12 mouse cellular contexts compared by ENCODE assay signal in genomic region chr3:68590436-68590835, GRCm38 (mm10).
A peak's percentile ranks its signal among the peaks of the same experiment; 100 is the strongest.
DNase-seq lines count a peak whose midpoint lies in the region; ATAC-seq and TF ChIP-seq lines count a peak whose summit lies in the region.
"Had no signal": no experiment of that assay in that cellular context is flagged by ENCODE, and none has a peak within 500 bp of the region (broad histone marks: within the 10 kb centered on the region; RNA-seq: fewer than 3 reads in every experiment).

No protein-coding gene starts in this region.

- no peak overlapping the region for H3K9ac ChIP-seq in lung, embryonic 14.5 days
- no peak overlapping the region for H3K9ac ChIP-seq in hindbrain, embryonic 13.5 days
- no peak overlapping the region for H3K9ac ChIP-seq in neural tube, embryonic 12.5 days
- H3K9ac ChIP-seq in forebrain, embryonic 12.5 days: no peak overlapping the region

- H3K36me3 ChIP-seq in lung, embryonic 14.5 days (ENCODE audit: insufficient read depth): no peaks in the 10 kb centered on the region
- H3K36me3 ChIP-seq in embryonic facial prominence, embryonic 10.5 days (replicated peaks): no peaks in the 10 kb centered on the region
- no peaks in the 10 kb centered on the region for H3K36me3 ChIP-seq in hindbrain, embryonic 13.5 days
- no peaks in the 10 kb centered on the region for H3K36me3 ChIP-seq in neural tube, embryonic 12.5 days
- H3K36me3 ChIP-seq in forebrain, embryonic 12.5 days (replicated peaks): no peaks in the 10 kb centered on the region

- no peak overlapping the region for H3K27ac ChIP-seq in lung, embryonic 14.5 days (ENCODE audit: low read depth)
- H3K27ac ChIP-seq in embryonic facial prominence, embryonic 10.5 days (replicated peaks): peak overlapping the region; percentile 57
- peak overlapping the region; percentile 63 for H3K27ac ChIP-seq in hindbrain, embryonic 13.5 days
- no peak overlapping the region for H3K27ac ChIP-seq in neural tube, embryonic 12.5 days
- H3K27ac ChIP-seq in forebrain, embryonic 12.5 days: no peak overlapping the region

- H3K4me2 ChIP-seq in lung, embryonic 14.5 days: no peak overlapping the region
- no peak overlapping the region for H3K4me2 ChIP-seq in hindbrain, embryonic 13.5 days
- peak overlapping the region; percentile 18; the same call in 1 of the 2 replicates for H3K4me2 ChIP-seq in neural tube, embryonic 12.5 days (replicated peaks)
- H3K4me2 ChIP-seq in forebrain, embryonic 12.5 days: no peak overlapping the region

- H3K27me3 ChIP-seq in lung, embryonic 14.5 days (ENCODE audit: insufficient read depth, low read length): no peaks in the 10 kb centered on the region
- no peaks in the 10 kb centered on the region for H3K27me3 ChIP-seq in embryonic facial prominence, embryonic 10.5 days (replicated peaks; ENCODE audit: low read depth, poor library complexity, severe bottlenecking)
- no peaks in the 10 kb centered on the region for H3K27me3 ChIP-seq in hindbrain, embryonic 13.5 days
- no peaks in the 10 kb centered on the region for H3K27me3 ChIP-seq in neural tube, embryonic 12.5 days (replicated peaks)
- no peaks in the 10 kb centered on the region for H3K27me3 ChIP-seq in forebrain, embryonic 12.5 days

- no peak for TF ChIP-seq POLR2A in lung, adult 2 months (IDR thresholded peaks at IDR 0.05; ENCODE audit: borderline replicate concordance, extremely low read depth, low read depth, low read length)

- no peak overlapping the region for H3K4me3 ChIP-seq in lung, embryonic 14.5 days (ENCODE audit: low read depth, low read length)
- no peak overlapping the region for H3K4me3 ChIP-seq in lung, adult 2 months (replicated peaks; ENCODE audit: extremely low read depth, low read depth, low read length)
- no peak overlapping the region for H3K4me3 ChIP-seq in embryonic facial prominence, embryonic 10.5 days
- no peak overlapping the region for H3K4me3 ChIP-seq in hindbrain, embryonic 13.5 days
- H3K4me3 ChIP-seq in neural tube, embryonic 12.5 days: no peak overlapping the region
- no peak overlapping the region for H3K4me3 ChIP-seq in forebrain, embryonic 12.5 days (replicated peaks)

- 50% methylated on average over 8 of the region's 8 CpGs for WGBS in lung, embryonic 14.5 days
- 74% methylated on average over 8 of the region's 8 CpGs for WGBS in lung, adult 2 months
- 52% methylated on average over 8 of the region's 8 CpGs for WGBS in embryonic facial prominence, embryonic 10.5 days
- WGBS in hindbrain, embryonic 13.5 days: 38% methylated on average over 8 of the region's 8 CpGs
- WGBS in neural tube, embryonic 12.5 days: 53% methylated on average over 8 of the region's 8 CpGs
- 69% methylated on average over 8 of the region's 8 CpGs for WGBS in forebrain, embryonic 12.5 days

- peak; percentile 69; the same call in 1 of the 2 replicates for ATAC-seq in lung, embryonic 14.5 days (ENCODE audit: insufficient read depth)
- peak; percentile 21; the same call in 1 of the 2 replicates for ATAC-seq in hindbrain, embryonic 13.5 days (ENCODE audit: low FRiP score)
- no peak for ATAC-seq in neural tube, embryonic 12.5 days (ENCODE audit: low FRiP score, low read depth)
- ATAC-seq in forebrain, embryonic 12.5 days (ENCODE audit: low FRiP score): no peak

- DNase-seq in lung, embryonic 14.5 days: peak; percentile 60
- DNase-seq in lung, adult 2 months: no peak
- peak; percentile 64 for DNase-seq in embryonic facial prominence, embryonic 10.5 days (ENCODE audit: low spot score)
- DNase-seq in layer of hippocampus, adult 8-10 months (ENCODE audit: low spot score in 2 of 2): no peak
- no peak for DNase-seq in left cerebral cortex, adult 11 months (ENCODE audit: low spot score)
- DNase-seq: gastrocnemius, postnatal 25 days; heart, postnatal 14 days; kidney, postnatal 36 days; thymus, postnatal 36 days had no signal

- peaks cover 14% of the 10 kb centered on the region; the same call in 1 of the 2 replicates for H3K4me1 ChIP-seq in lung, embryonic 14.5 days (ENCODE audit: insufficient read depth)
- peaks cover 9% of the 10 kb centered on the region for H3K4me1 ChIP-seq in lung, adult 2 months (ENCODE audit: control insufficient read depth, insufficient read depth, low read length)
- peaks cover 68% of the 10 kb centered on the region for H3K4me1 ChIP-seq in embryonic facial prominence, embryonic 10.5 days
- peaks cover 81% of the 10 kb centered on the region for H3K4me1 ChIP-seq in hindbrain, embryonic 13.5 days (replicated peaks)
- H3K4me1 ChIP-seq in neural tube, embryonic 12.5 days: peaks cover 38% of the 10 kb centered on the region
- H3K4me1 ChIP-seq in forebrain, embryonic 12.5 days: peaks cover 52% of the 10 kb centered on the region

- no peak for TF ChIP-seq CTCF in lung, embryonic 14.5 days (IDR thresholded peaks at IDR 0.05; ENCODE audit: low read depth)
- no peak for TF ChIP-seq CTCF in lung, adult 2 months (IDR thresholded peaks at IDR 0.05; ENCODE audit: insufficient read depth, low read length)

- H3K9me3 ChIP-seq in lung, embryonic 14.5 days (ENCODE audit: low read depth, low read length): no peaks in the 10 kb centered on the region
- H3K9me3 ChIP-seq in embryonic facial prominence, embryonic 10.5 days: no peaks in the 10 kb centered on the region
- H3K9me3 ChIP-seq in hindbrain, embryonic 13.5 days: no peaks in the 10 kb centered on the region
- H3K9me3 ChIP-seq in neural tube, embryonic 12.5 days: no peaks in the 10 kb centered on the region
- no peaks in the 10 kb centered on the region for H3K9me3 ChIP-seq in forebrain, embryonic 12.5 days

Comparison
In these comparisons a context has a peak if more than half of its experiments do, and no peak if none do; other contexts are left out.
1. DNase-seq: peak in lung, embryonic 14.5 days (single experiment) and embryonic facial prominence, embryonic 10.5 days (single experiment); none in lung, adult 2 months (single experiment), layer of hippocampus, adult 8-10 months (0 of 2) and left cerebral cortex, adult 11 months (single experiment).
2. ATAC-seq: peak in lung, embryonic 14.5 days (single experiment) and hindbrain, embryonic 13.5 days (single experiment); none in neural tube, embryonic 12.5 days (single experiment) and forebrain, embryonic 12.5 days (single experiment).
3. H3K27ac ChIP-seq: peak in embryonic facial prominence, embryonic 10.5 days (single experiment) and hindbrain, embryonic 13.5 days (single experiment); none in lung, embryonic 14.5 days (single experiment), neural tube, embryonic 12.5 days (single experiment) and forebrain, embryonic 12.5 days (single experiment).